Mouse (Mus musculus) embryonic facial prominence, embryonic 15.5 days (tissue): ENCODE measurements around the gene Birc3. TPM values are rescaled to one million over a fixed set of nuclear protein-coding genes. Genes with fewer than 3 reads are reported as not detected.

ENCODE experiments used
- polyA plus RNA-seq: library from polyadenylated mRNA; unstranded; fragments of >200 nt; fragmentation: Nextera tagmentation; extraction: Ambion mirVana; gene quantifications from 2 replicates; pipeline ENCODE4 v1.2.1, GENCODE M21; 2015

Birc3 gene
- polyA plus RNA-seq, 1 experiment from 2014 or later, result 15.2 TPM

Other genes with a start within 250 kb of the Birc3 start
- gene Mmp20, start 245.0 kb downstream of the Birc3 start, polyA plus RNA-seq, result not detected in 2 replicates
- 0.16 TPM in 1 of 2 replicates, not detected in the other for gene Mmp7, start 181.1 kb downstream of the Birc3 start, polyA plus RNA-seq
- 115 and 125 TPM in 2 replicates for gene Tmem123, start 109.1 kb downstream of the Birc3 start, polyA plus RNA-seq
- gene Birc2, start 36.1 kb downstream of the Birc3 start, polyA plus RNA-seq, result 38.4 and 40.2 TPM in 2 replicates
- 49.0 and 49.2 TPM in 2 replicates for gene Yap1, start 131.4 kb upstream of the Birc3 start, polyA plus RNA-seq
- gene Cfap300, start 169.6 kb upstream of the Birc3 start, polyA plus RNA-seq, result 17.2 and 19.3 TPM in 2 replicates